Mouse (Mus musculus) E14TG2a.4 (cell line): Measurements from ENCODE around the gene Svop.

ENCODE experiments used
- H3K27me3 ChIP-seq: 2 replicates; pipeline ENCODE4 v1.6.1; 2014; ENCODE audit warnings: low read length, control low read depth; ENCODE audit not compliant: insufficient read depth
- H3K36me3 ChIP-seq: 2 replicates; pipeline ENCODE4 v1.6.1; 2014; ENCODE audit warnings: low read length, control low read depth; ENCODE audit not compliant: insufficient read depth
- H3K4me1 ChIP-seq: replicated peaks from 2 replicates; pipeline ENCODE4 v1.6.1; 2014; ENCODE audit warnings: low read depth, low read length, control low read depth
- H3K4me3 ChIP-seq: replicated peaks from 2 replicates; pipeline ENCODE4 v1.5.1; 2014; ENCODE audit warnings: mild to moderate bottlenecking, low read length
- H3K9me3 ChIP-seq: 2 replicates; pipeline ENCODE4 v1.6.1; 2014; ENCODE audit warnings: low read length, control low read depth
- CTCF ChIP-seq: conservative IDR thresholded peaks from 2 replicates; pipeline ENCODE4 v1.5.1; 2014; ENCODE audit warnings: low read length
- NANOG ChIP-seq: IDR thresholded peaks from 2 replicates; pipeline ENCODE4 v1.6.1; 2014; ENCODE audit warnings: borderline replicate concordance, low read length, mixed read lengths
- POU5F1 ChIP-seq: IDR thresholded peaks from 2 replicates; pipeline ENCODE4 v1.6.1; 2014; ENCODE audit warnings: low read length, borderline replicate concordance

Gene Svop

DNA sequence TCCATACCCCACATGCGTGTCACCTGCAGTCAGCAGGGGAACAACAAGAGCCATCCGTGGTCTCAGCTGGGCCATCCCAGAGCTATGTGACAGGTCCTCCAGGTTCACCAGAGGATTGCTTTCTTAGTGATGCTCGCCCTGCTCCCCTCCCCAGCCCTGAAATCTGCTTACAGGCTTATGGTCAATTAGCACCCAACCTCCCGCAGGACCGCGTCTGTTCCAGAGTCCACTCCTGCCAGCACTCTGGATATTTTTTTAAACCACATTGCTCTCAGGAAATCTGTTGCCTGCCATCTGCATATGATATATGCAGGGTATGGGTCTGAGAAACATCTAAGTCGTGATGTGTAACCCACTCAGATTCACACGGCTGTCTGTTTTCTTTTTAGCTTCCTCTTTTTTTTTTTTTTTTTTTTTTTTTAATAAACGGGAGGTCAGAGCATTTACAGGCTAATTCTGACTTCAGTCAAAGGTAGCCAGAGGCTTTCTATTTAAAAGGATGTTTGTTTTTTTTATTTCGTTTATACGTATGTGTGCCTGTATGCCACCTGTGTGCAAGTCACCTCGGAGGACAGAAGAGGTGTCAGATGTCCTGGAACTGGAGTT lies 3.4 kb downstream of the Svop start:
- TF ChIP-seq POU5F1 (no peak), NANOG (no peak), CTCF (no peak)
- Histone ChIP-seq H3K9me3 (no peaks in the 10 kb centered on the region), H3K36me3 (peaks cover 12% of the 10 kb centered on the region; the same call in 1 of the 2 replicates), H3K4me1 (peaks cover 23% of the 10 kb centered on the region), H3K4me3 (no peak overlapping the region), H3K27me3 (peaks cover 11% of the 10 kb centered on the region; the same call in 1 of the 2 replicates)

GRCm38 (mm10) chr5:114085501-114085900 lies 5.9 kb downstream of the Svop start:
- Histone ChIP-seq H3K4me3 (no peak overlapping the region), H3K9me3 (no peaks in the 10 kb centered on the region), H3K27me3 (no peaks in the 10 kb centered on the region), H3K4me1 (peaks cover 9% of the 10 kb centered on the region), H3K36me3 (peaks cover 12% of the 10 kb centered on the region; the same call in 1 of the 2 replicates)
- no peak for TF ChIP-seq POU5F1
- no peak for TF ChIP-seq NANOG
- no peak for TF ChIP-seq CTCF

- no peaks in the 10 kb centered on the region for H3K9me3 ChIP-seq
- H3K27me3 ChIP-seq: no peaks in the 10 kb centered on the region
- H3K4me3 ChIP-seq: no peak overlapping the region
These were observed 14.4 kb downstream of the Svop start for GRCm38 (mm10) chr5:114077009-114077408.

DNA sequence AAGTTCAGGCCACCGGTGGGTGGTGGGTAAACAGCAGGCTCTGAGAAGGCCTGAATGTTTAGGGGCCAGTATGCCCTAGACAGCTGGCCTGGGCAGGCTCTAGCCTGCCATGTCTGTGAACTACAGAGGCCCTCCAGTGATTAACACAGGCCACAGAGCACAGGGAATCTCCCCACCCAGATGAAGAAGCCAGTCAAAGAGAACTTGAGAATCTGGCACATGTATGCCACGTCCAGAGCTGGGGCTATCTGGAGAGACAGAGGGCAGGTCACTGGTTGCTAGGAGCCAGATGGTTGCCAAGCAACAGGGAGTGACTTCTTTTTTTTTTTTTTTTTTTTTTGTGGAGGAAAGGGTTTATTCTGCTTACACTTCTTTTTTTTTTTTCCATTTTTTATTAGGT lies 19.1 kb downstream of the Svop start:
- Histone ChIP-seq H3K4me3 (no peak overlapping the region), H3K4me1 (peaks cover 11% of the 10 kb centered on the region), H3K9me3 (no peaks in the 10 kb centered on the region), H3K27me3 (no peaks in the 10 kb centered on the region), H3K36me3 (no peaks in the 10 kb centered on the region; the same call in 1 of the 2 replicates)
- TF ChIP-seq CTCF (no peak), POU5F1 (no peak), NANOG (no peak)

More at GRCm38 (mm10) chr5:114077009-114077408, 14.4 kb downstream of the Svop start:
- peaks cover 4% of the 10 kb centered on the region; the same call in 1 of the 2 replicates for H3K36me3 ChIP-seq
- peaks cover 11% of the 10 kb centered on the region for H3K4me1 ChIP-seq
- no peak for TF ChIP-seq CTCF
- no peak for TF ChIP-seq POU5F1
- no peak for TF ChIP-seq NANOG

GRCm38 (mm10) chr5:114070858-114071257 lies 20.5 kb downstream of the Svop start:
- H3K27me3 ChIP-seq: no peaks in the 10 kb centered on the region
- no peaks in the 10 kb centered on the region for H3K36me3 ChIP-seq
- H3K9me3 ChIP-seq: no peaks in the 10 kb centered on the region
- H3K4me1 ChIP-seq: peaks cover 5% of the 10 kb centered on the region
- H3K4me3 ChIP-seq: no peak overlapping the region
- TF ChIP-seq POU5F1 (no peak), CTCF (peak; percentile 54), NANOG (no peak)

DNA sequence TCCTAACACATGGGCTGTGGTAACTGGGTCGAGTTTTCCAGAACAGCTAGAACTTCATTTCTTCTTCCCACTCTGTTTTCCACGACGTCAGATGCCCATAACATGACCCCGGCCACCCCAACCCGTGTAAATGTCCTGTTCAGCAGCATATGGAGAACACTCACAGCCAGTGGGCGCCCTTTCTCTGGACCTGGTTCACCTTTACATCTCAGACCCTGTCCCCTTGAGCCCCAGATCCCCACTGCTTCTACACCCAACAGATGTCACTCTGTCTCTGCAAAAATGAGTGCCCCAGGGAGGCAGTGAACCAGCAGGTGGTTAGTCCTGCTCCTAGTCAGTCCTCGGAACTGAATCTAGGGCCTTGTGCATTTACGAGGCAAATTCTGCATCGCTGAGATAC lies 23.4 kb downstream of the Svop start:
- Histone ChIP-seq H3K9me3 (no peaks in the 10 kb centered on the region), H3K4me3 (no peak overlapping the region), H3K36me3 (no peaks in the 10 kb centered on the region), H3K4me1 (no peaks in the 10 kb centered on the region), H3K27me3 (no peaks in the 10 kb centered on the region)
- TF ChIP-seq NANOG (no peak), CTCF (no peak), POU5F1 (no peak)

- no peaks in the 10 kb centered on the region for H3K4me1 ChIP-seq
- H3K4me3 ChIP-seq: no peak overlapping the region
- TF ChIP-seq NANOG (no peak), POU5F1 (no peak), CTCF (no peak)
- no peaks in the 10 kb centered on the region for H3K27me3 ChIP-seq
- H3K9me3 ChIP-seq: no peaks in the 10 kb centered on the region
- no peaks in the 10 kb centered on the region for H3K36me3 ChIP-seq
These were observed 23.8 kb downstream of the Svop start for GRCm38 (mm10) chr5:114067543-114067942.

GRCm38 (mm10) chr5:114066601-114067000 lies 24.8 kb downstream of the Svop start:
- H3K4me1 ChIP-seq: no peaks in the 10 kb centered on the region; the same call in 1 of the 2 replicates
- H3K27me3 ChIP-seq: no peaks in the 10 kb centered on the region

DNA sequence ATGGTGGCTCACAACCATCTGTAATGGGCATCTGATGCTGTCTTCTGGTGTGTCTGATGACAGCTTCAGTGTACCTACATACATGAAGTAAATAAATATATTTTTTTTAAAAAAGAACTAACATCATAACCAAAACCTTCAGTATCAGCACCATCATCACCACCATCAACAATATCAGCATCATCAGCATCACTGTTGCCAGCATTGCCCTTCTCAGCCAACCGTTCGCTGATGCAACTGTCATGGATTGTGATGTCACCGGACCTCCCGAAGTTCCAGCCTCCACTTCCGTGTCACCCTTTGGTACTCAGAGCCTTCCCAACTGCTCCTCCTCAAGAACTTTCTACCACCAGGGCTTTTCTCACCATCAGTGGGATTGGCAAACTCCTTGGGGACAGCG lies 26.2 kb downstream of the Svop start, which contains the start of gene Usp30:
Usp30 (plus strand) TSS at position 301 of the 400 bp plus-strand sequence.
- TF ChIP-seq CTCF (no peak), POU5F1 (no peak), NANOG (no peak)
- no peak within 1 kb of the TSS for H3K4me3 ChIP-seq
- no peaks in the 10 kb centered on the region for H3K27me3 ChIP-seq

More at GRCm38 (mm10) chr5:114066601-114067000, 24.8 kb downstream of the Svop start:
- Histone ChIP-seq H3K36me3 (no peaks in the 10 kb centered on the region), H3K9me3 (no peaks in the 10 kb centered on the region), H3K4me3 (no peak overlapping the region)
- TF ChIP-seq CTCF: no peak
- TF ChIP-seq NANOG: no peak

More for the DNA sequence above, 26.2 kb downstream of the Svop start, which contains the start of gene Usp30:
- Histone ChIP-seq H3K9me3 (no peaks in the 10 kb centered on the region), H3K36me3 (no peaks in the 10 kb centered on the region), H3K4me1 (no peaks in the 10 kb centered on the region; the same call in 1 of the 2 replicates)
